Mouse (Mus musculus) lung, postnatal 36 days (tissue): ENCODE measurements at regions not wholly inside any gene's neighbourhood (a gene's known extent, or its start where the extent isn't known, plus 50 kb on each side); places are given as distances from the start of the nearest gene placed in this dataset.

Source experiments
- DNase-seq: peaks from one replicate; pipeline ENCODE4 v3.0.0; 2022; ENCODE audit warnings: mixed read lengths

DNA sequence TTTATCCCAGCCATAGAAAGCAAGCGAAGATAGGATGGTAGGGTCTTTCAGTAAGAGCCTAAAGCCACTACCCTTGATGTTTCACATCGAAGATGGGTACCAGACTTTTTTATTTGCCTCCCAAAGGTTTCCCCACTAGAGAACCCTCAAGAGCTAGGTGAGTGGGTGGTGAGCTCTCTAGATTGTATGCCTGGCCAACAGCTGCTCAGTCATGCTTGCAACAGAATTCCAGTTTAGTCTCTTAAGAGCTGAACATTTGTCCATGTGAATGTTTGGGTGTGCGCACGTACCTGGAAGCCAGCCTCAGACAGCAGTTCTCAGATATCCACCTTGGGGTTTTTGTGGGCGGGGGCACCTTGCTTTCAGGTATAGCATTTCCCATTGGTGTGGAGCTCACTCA, 218.5 kb downstream of the Suds3 start:
- DNase-seq: no peak

DNA sequence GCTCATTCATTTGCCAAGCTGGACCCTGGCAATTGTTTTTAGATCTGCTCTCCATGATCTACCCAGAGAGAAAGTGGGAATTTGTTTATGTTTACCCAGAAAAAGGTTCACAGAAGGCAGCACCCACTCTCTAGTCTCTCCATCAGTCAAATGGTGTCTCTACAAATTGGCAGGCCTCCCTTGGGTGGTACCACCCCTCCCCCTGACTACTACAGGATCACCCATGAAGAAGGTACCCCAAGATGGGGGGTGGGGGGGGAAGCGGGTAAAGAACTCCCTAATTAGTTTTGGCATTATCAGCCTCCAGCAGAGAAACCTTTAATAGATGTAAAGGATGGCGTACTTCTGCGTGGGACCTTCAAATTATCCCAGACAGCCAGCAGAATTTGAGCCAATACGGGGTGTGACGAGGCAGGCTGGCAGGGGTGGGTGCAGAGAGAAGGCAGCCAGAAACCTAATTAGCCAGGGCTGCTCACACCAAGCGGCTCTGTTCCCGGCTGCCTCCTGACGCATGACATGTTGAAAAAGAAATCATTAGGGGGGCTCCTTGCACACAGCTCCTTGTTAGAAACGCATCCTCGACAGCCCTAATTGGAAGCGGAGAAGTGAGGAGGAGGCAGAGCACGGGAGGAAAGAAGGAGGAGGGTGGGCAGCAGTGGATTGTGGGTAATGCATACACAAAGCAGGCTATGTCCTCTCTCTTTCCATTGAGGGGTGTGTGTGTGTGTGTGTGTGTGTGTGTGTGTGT, 220.7 kb downstream of the Suds3 start:
- DNase-seq: no peak

DNA sequence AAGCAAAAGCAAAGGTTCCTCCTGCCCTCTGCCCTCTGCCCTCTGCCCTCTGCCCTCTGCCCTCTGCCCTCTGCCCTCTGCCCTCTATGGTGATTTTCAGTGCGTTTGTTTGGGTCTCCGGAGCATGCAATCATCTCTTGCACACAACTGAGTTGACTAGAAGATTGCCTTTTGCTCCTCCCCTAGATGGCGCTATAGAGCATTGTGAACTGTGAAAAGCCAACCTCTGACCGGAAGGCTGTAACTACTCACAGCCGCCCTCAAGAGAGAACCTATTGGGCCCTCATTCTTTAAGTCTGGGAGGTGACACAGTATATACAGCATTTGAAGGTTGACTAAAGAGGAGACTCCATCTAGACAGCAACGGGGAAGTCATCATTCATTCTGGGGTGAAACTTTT, 221.3 kb downstream of the Suds3 start:
- DNase-seq: no peak

DNA sequence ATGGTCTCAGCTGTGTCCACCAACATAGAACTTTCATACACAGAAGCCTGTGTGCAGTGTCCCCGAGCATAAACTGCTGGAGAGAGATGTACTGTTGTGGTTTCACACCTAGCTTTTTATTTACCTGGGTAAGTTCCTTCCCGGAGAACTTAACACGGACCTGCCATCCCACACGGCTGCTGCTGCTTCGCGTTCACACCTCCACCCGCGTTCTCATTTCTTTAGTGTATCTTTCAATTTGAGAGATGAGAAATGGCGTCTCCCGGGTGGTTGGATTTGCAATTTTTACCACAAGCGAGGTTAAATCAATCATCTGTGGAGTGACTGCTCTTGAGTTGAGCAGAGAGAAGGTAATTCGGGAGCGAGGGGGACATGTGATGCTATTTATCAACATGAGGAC, 223.0 kb downstream of the Suds3 start:
- DNase-seq: no peak

DNA sequence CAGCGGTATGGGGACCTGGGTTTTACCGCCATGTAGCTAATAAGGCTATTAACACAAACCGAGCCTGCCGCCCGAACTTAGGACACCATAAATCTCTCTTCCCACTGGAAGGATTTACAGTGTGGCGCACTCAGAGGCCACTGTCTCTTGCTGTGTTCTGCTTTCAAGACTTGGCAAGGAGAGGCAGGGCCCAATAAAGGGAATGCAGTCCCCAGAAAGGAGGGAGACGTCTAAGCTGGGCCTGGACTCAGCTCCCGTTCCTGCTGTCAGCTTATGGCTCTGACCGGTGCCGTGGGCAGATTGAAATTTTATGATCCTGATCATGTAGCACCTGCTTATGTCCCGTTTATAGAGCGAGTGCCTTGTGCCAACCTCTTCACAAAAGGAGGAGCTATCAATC, 226.7 kb downstream of the Suds3 start:
- no peak for DNase-seq

DNA sequence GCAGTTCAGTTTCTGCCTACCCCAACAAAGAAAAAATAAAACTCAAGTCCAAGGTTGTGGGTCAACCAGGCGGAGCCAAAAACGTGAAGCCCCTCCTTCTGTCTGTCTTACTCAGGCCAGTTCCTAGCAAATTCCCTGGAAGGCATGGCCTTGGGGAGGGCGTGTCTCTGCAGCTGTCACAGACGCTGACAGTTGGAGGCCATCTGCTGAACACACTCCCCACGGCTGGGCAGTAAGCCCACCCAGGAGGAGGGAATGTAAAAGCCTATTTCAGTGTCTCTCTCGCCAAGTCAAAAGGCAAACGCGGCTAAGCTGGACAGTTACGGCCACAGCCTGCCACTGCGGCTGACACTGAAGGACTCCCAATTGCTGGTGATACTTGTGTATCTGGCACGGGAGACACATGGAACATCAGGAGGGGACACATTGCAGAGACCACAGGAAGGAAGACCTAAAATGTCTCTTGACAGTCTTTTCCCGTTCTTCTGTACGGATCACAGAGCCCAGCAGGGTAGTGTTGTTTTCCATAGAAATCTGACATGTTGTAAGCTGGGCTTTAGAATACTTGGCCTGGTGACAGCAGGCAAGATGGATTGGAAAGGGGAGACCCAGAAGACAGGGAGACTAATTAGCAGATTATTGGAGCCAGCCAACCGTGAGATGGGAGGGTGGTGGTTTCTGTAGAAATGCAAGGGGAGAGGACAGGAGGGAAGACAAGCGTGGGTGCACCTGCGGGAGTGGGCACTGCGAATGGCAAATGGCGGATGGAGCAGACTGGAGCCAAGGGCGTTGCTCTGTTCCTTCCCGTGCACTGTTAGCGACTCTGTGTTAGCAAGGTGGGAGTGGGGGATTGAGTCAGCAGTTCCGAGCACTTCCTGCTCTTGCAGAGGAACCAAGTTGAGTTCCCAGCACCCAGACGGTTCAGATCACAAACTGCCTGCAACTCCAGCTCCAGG, 229.5 kb downstream of the Suds3 start:
- peak; percentile 30 for DNase-seq

DNA sequence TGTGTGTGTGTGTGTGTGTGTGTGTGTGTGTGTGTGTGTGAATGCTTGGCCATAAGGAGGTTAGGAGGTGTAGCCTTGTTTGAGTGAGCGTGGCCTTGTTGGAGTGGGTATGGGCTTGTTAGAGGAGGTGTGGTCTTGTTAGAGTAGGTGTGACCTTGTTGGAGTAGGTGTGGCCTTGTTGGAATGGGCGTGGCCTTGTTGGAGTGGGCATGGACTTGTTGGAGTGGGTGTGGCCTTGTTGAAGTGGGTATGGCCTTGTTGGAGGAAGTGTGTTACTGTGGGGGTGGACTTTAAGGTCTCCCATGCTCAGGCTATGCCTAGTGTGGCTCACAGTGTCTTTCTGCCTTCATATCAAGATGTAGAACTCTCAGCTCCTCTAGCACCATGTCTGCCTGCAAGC, 236.2 kb downstream of the Suds3 start:
- no peak for DNase-seq

DNA sequence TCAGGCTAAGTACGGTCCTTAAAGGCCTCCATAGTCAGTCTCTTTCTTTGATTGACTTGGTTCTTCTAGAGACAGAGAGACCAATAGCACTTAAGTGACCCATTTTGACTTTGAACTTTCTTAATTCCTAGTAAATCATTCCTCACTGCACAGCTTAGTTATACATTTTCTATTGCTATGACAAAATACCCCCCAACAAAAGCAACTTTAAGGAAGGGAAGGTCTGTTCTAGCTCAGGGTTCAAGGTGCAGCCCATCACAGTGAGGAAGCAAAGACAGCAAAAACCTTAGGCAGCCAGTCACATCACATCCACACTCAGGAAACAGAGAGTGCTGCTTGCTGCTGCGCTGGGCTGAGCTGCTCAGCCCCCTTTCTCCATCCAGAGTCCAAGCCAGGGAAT, 241.0 kb downstream of the Suds3 start:
- no peak for DNase-seq

DNA sequence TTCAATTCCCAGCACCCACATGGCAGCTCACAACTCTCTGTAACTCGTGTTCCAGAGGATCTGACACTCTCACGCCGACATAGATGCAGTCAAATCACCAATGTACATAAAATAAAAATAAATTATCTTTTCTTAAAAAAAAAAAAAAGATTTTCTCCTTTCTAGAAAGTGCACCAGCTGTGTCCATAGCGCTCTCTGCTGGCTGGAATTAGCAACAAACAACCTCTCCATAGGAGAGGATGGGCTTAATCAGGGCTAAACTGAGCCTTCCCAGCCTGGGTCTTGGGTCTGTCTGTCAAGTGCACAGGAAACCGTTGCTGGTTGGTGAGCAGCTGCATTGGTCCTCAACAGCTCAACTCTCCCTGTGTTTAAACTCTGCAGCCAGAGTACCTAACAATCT, 247.8 kb downstream of the Suds3 start:
- DNase-seq: no peak

DNA sequence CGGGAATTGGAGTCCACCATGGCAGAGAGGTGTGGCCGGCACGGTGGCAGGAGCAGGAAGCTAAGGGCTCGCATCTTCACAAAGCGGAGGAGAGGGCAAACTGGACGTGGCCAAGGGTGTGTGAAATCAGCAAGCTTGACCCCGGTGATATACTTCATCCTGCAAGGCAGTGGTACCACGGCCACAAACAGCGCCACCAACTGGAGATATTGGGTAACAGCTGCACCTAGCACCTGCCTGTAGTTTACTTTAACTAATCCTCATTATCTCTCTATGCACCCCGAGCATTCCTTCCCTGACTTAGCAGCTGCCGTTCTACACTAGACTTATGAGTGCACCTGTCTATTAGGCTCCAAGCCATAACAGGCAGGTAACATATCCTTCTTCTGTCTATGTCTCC, 251.6 kb downstream of the Suds3 start:
- DNase-seq: no peak

DNA sequence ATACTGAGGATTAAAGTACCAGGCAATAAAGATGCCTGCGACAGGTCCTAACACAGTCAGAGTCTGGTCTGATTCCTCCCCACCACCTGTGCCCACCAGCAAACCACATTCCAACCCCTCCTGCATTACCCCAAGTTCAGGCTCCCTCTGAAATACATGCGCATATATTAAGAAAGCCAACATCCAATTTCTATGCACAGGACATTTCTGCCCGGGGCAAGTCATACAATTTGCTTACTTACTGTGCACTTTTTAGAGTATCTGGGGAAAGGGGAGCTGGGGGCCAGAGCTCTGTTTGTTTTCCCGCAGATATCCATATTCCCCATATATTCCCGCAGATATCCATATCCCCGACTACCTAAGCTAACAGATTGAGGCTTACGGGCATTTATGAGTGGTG, 261.1 kb upstream of the Srrm4 start:
- no peak for DNase-seq

DNA sequence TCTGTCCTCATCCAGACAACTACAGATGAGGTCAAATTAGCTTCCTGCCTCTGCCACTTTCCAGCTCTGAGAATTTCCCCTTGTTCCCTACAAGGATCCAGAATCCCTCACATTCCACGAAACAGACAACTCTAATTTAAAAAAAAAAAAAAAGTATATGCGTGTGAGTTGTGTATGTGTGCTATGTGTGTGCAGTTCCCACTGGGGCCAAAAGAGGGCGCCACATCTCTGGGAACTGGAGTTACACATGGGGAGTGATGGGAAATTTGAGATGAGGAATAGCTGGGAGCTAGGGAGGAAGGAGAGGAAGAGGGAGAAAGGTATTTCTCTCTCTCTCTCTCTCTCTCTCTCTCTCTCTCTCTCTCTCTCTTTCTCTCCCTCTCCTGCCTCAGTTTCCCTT, 240.3 kb upstream of the Srrm4 start:
- no peak for DNase-seq

DNA sequence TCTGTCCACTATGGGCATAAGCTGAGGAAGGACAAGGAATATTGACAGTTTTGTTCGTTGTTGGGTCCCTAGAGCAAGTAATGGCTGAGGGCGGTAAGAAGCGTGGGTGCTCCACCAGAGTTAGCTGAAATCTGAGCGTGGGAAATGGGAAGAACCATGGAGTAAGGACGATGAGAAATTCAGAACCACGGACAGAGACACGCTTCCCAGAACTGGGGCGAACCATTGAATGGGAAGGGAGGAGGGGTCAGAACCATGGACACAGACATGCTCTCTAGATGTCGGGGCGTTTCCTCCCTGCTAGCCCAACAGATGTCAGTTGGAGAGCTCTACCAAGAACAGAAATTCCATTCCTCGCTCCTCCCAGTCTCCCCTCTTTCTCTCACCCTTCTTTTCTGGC, 238.2 kb upstream of the Srrm4 start:
- no peak for DNase-seq

DNA sequence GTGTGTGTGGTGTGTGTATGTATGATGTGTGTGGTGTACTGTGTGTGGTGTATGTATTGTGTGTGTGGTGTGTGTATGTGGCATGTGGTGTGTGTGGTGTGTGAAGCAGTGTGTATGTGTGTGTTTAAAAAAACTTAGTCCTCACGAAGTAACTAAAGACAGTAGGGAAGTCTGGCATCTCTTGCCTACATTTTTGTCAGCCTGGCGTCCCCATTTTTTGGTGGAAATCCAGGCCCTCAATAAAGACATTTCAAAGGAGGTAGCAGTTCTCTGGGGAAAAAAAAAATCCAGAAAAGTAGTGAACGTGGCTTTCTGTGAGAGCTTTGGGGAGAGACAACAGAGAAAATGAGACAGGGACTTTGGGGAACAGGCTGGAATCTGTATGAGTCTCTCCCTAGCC, 231.6 kb upstream of the Srrm4 start:
- DNase-seq: no peak

DNA sequence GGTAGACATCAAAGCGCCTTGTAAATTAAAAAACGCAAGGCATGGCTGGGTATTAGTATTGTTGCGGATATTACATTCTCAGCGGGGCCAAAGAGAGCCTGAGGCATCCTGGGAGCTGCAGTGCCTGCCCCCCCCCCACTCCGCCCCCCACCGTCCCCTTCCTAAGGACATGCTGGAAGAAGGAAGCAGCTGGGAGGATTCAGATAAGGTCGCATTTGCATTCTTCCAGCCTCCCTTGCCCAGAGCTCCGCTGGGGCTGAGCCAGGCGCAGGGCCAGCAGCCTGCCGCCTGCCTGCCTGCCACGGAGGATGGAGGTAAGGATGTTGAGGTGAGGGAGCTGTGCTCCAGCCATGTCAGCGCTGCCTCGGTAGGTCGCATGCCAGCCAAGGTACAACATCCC, 230.5 kb upstream of the Srrm4 start:
- DNase-seq: no peak

DNA sequence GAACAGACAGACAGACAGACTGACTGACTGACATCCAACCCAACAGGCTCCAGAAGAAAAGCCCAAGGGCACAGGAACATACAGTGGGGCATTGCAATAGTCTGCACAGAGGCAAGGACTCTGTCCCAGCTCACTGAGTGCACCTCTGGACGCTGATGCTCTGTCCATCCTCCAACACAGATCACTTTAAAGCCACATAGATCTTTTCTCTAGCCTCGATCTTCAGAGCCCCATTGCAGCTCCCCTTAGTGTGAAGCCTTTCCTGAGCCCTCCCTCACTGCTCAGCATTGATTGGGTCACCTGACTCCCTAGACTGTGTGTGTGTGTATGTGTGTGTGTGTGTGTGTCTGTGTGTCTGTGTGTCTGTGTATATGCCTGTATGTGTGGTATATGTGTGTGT, 218.2 kb upstream of the Srrm4 start:
- DNase-seq: no peak

DNA sequence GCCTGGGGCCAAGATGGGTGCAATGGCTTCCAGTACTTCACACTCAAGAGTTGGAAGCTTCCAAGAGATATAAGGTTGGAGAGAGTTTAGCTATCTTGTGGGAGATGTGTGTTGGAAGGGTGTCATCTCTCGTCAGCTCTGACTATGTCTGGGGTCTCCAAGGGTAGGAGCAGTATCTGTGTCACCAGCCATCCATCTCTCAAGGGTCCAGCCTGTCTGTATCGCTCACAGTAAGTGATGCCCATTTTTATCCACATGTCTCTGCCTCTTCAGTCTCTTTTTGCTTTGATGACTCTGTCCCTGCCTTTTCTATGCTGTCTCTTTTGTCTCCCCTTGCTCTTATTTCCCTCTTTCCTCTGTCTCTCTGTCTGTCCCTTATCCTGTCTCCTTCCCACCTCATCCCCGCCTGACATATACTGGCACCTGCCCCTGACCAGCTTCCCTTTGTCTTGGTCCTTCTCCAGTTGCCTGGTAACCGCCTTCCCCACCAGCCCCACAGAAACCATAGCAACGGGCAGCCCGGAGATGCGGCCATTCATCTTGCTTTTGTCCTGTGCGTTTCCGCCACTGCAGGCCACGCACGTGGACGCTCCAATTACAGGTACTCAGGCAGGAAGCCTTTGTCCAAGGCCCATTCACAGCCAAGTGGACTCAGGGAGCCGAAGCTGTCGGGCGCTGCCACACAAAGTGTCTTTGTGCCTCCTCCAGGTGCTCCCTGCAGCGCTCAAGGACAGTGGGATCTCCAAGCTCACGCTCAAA, 217.6 kb upstream of the Srrm4 start:
- no peak for DNase-seq

DNA sequence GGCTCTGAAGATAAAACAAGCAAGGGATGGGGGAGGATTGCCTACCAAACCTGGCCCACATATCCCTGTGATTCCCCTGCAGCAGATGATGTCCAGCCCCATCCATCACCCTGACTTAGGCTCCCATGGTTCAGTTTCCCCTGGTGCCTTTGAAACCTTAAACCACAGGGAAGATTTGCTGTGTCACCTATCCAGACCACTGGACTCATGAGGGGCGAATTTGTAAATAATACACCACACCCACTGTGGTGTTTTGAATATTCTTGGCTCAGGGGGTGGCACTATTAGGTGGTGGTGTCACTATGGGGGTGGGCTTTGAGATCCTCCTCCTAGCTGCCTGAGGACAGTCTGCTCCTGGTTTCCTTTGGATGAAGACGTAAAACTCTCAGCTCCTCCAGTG, 205.8 kb upstream of the Srrm4 start:
- DNase-seq: no peak

DNA sequence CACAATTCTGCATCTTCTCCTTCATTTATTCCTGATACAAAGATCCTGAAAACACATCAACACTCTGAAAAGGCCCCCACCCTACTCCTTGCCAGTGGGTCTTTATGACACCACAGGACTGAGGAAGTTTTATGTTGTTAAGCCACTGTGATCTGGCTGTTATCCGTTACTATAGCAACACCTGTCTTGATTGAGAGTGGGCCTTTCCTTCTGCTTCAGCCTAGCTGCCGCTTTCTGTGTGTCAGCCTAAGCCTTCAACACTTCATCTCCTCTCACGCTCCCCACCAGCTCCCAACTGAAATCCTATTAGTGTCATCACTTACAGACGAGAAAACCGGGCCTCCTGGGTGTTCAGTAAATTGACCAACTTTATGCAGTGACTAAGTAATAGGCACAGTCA, 203.6 kb upstream of the Srrm4 start:
- no peak for DNase-seq

DNA sequence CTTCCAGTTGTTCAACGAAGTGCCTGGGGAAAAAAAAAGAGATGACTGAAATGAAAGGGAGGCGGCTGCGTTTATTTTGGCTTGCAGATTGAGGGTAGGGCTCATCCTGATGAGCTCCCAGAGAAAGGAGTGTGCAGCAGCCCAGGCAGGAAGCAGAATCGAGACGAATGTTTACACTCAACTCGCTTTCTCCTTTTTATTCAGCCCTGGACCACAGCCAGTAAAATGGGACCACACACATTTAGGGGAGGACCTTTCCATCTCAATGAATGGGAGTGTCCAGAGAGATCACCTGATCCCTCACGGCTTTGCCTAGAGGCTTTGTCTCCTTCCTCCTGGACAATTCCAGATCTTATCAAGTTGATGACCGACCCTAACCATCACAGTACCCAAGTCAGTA, 198.8 kb upstream of the Srrm4 start:
- DNase-seq: no peak

DNA sequence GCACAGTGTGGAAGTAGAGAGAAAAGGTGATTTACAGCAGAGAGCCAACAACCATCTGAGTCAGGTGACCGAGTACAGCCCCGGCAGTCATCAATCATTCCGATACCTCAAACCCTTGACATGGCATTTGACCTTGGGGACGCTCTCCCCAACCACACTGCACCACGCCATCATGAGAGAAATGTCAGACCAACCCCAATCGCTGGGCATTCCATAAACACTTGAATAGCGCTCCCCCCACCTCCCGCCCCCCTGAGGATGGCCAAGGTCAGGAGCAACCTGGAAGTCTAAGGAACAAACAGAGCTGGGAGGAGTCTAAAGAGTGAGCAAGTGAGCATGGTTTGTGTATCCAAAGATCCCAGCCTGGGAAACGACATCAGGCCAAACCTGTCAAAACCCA, 198.2 kb upstream of the Srrm4 start:
- DNase-seq: no peak

DNA sequence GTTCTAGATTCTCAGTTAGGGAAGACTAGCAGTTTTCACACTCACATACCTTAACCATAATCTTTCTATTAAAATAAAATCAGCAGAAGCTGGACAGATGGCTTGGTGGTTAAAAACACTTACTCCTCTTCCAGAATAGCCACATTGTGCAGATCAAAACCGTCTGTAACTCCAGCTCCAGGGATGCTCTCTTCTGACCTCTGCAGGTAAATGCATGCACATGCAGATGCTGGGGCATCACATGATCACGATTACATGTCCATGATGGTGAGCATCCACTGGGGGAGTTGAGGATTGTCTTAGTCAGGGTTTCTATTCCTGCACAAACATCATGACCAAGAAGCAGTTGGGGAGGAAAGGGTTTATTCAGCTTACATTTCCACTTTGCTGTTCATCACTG, 184.8 kb upstream of the Srrm4 start:
- DNase-seq: no peak

DNA sequence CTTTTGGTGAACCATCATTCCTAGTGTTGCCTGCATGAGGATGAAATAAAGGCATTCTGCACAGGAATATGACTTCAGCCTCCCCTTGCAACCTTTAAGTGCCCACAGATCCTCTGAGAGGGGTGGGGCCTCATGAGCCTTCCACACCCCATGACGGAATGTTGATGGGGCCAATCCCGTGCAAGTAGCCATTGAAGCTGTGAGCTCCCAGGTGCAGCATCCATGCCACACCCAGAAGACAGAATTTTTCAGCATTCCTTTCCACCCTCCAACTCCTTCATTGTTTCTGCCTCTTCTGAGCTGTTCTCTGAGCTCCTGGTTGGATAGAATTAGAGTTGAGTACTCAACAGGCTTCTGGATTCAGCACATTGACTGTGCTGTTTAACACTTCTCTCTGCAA, 174.6 kb upstream of the Srrm4 start:
- DNase-seq: no peak

DNA sequence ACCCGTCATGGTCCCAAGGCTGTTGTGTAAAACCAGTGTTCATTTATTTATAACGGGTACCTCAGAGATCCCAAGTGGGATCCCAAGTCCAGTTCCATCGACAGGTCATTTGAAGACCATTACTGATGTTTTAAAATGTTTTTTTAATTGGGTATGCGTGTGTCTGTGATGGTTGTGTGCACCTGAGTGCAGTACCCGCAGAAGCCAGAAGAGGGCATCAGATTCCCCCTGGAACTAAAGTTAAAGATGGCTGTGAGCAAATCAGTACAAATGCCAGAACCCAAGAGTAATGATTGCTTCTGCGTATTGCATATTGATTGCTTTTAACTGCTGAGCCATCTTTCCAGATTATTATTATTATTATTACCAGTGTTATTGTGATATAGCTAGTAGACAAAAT, 169.7 kb upstream of the Srrm4 start:
- no peak for DNase-seq
